Mouse (Mus musculus) testis, adult 2 months (tissue): ENCODE results near the gene Ppef2. TPM values are rescaled to one million over a fixed set of nuclear protein-coding genes. Genes with fewer than 3 reads are reported as not detected.

Source experiments
- H3K27ac ChIP-seq: fragments of 200-500 bp; 2 replicates; pipeline ENCODE4 v1.5.1; 2012; ENCODE audit warnings: low read depth, low read length; ENCODE audit not compliant: control insufficient read depth, insufficient read depth
- H3K27me3 ChIP-seq: fragments of 200-500 bp; 2 replicates; pipeline ENCODE4 v1.6.1; 2012; ENCODE audit warnings: mild to moderate bottlenecking, low read length, moderate library complexity; ENCODE audit not compliant: control insufficient read depth, insufficient read depth
- H3K36me3 ChIP-seq: fragments of 200-500 bp; 2 replicates; pipeline ENCODE4 v1.6.1; 2012; ENCODE audit warnings: mild to moderate bottlenecking, low read length; ENCODE audit not compliant: control insufficient read depth, insufficient read depth
- H3K4me1 ChIP-seq: fragments of 200-500 bp; 2 replicates; pipeline ENCODE4 v1.6.1; 2012; ENCODE audit warnings: low read length; ENCODE audit not compliant: control insufficient read depth, insufficient read depth
- H3K4me3 ChIP-seq: fragments of 200-500 bp; 2 replicates; pipeline ENCODE4 v1.5.1; 2012; ENCODE audit warnings: low read depth, mild to moderate bottlenecking, low read length, moderate library complexity, mixed read lengths; ENCODE audit not compliant: control insufficient read depth
- CTCF ChIP-seq: fragments of 200-500 bp; IDR thresholded peaks from 2 replicates; pipeline ENCODE4 v1.5.1; 2012; ENCODE audit warnings: low read depth, mild to moderate bottlenecking, inconsistent platforms, low read length, moderate library complexity; ENCODE audit not compliant: control insufficient read depth, insufficient read depth, insufficient replicate concordance
- POLR2A ChIP-seq: fragments of 200-500 bp; IDR thresholded peaks from 2 replicates; pipeline ENCODE4 v1.6.1; 2012; ENCODE audit warnings: low read depth, mild to moderate bottlenecking, inconsistent platforms, low read length, moderate library complexity; ENCODE audit not compliant: control insufficient read depth
- polyA plus RNA-seq: library from polyadenylated mRNA; depleted of rRNA; stranded (reverse); fragments of >200 nt; gene quantifications from 2 replicates; pipeline ENCODE4 v1.2.3, GENCODE M21; 2012

Ppef2 gene
- polyA plus RNA-seq, 1 experiment: 0.86 TPM

- Histone ChIP-seq H3K27ac (no peak overlapping the region), H3K4me3 (no peak overlapping the region), H3K36me3 (no peaks in the 10 kb centered on the region), H3K27me3 (no peaks in the 10 kb centered on the region), H3K4me1 (peaks cover 4% of the 10 kb centered on the region; the same call in 1 of the 2 replicates)
- TF ChIP-seq POLR2A: no peak
- TF ChIP-seq CTCF: no peak
Observed at GRCm38 (mm10) chr5:92234939-92235557, 21.0 kb downstream of the Ppef2 start.

DNA sequence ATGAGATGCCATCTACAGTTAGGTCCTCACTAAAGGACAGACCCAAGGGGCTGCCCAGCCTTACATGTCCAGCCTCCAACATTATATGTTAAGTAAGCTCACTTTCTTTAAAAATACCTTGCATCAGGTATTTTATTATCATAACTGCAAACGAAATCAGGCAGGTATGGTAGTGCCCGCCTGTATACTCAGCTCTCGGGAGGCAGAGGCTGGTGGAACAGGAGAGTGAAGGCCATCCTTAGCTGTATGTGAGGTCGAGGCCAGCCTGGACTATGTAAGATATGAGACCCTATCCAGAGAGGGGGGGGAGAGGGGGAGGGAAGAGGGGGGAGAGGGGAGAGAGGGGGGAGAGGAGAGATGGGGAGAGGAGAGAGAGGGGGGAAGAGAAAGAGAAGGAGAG, 22.7 kb downstream of the Ppef2 start:
- TF ChIP-seq POLR2A: no peak
- TF ChIP-seq CTCF: no peak

GRCm38 (mm10) chr5:92231836-92232235, 24.2 kb downstream of the Ppef2 start:
- TF ChIP-seq CTCF: no peak
- no peak for TF ChIP-seq POLR2A
- no peaks in the 10 kb centered on the region for H3K4me1 ChIP-seq
- H3K4me3 ChIP-seq: no peak overlapping the region

More for the DNA sequence above, 22.7 kb downstream of the Ppef2 start:
- Histone ChIP-seq H3K4me3 (no peak overlapping the region), H3K4me1 (no peaks in the 10 kb centered on the region), H3K27me3 (no peaks in the 10 kb centered on the region), H3K36me3 (no peaks in the 10 kb centered on the region), H3K27ac (no peak overlapping the region)

GRCm38 (mm10) chr5:92230306-92230705, 25.8 kb downstream of the Ppef2 start:
- no peak for TF ChIP-seq POLR2A
- TF ChIP-seq CTCF: no peak
- H3K36me3 ChIP-seq: no peaks in the 10 kb centered on the region
- no peak overlapping the region for H3K27ac ChIP-seq
- no peaks in the 10 kb centered on the region for H3K27me3 ChIP-seq
- no peaks in the 10 kb centered on the region for H3K4me1 ChIP-seq
- H3K4me3 ChIP-seq: no peak overlapping the region

More at GRCm38 (mm10) chr5:92231836-92232235, 24.2 kb downstream of the Ppef2 start:
- no peaks in the 10 kb centered on the region for H3K27me3 ChIP-seq
- H3K36me3 ChIP-seq: no peaks in the 10 kb centered on the region
- H3K27ac ChIP-seq: no peak overlapping the region

DNA sequence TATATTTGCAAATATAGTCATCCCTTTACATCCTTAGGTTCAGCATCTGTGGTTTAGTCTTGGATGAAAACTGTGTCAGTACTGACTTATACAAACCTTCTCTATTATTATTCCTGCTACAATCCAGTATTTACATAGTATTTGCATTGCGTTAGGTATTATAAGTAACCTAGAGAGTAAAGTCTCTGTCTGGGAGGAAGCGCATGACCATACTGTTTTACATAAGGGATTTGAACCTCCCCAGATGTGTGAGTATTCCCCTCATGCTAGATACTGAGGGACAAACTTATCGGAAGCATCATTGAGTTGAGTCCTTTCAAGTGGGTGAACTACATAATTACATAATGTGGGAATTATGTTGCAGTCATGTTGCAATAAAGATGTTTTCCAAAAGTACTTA, 26.6 kb downstream of the Ppef2 start:
- Histone ChIP-seq H3K27me3 (no peaks in the 10 kb centered on the region), H3K36me3 (no peaks in the 10 kb centered on the region), H3K4me1 (no peaks in the 10 kb centered on the region), H3K27ac (no peak overlapping the region), H3K4me3 (no peak overlapping the region)
- TF ChIP-seq CTCF (no peak), POLR2A (no peak)

- no peak for TF ChIP-seq CTCF
- no peak for TF ChIP-seq POLR2A
- no peak overlapping the region for H3K27ac ChIP-seq
Observed at GRCm38 (mm10) chr5:92228776-92229175, 27.3 kb downstream of the Ppef2 start.

DNA sequence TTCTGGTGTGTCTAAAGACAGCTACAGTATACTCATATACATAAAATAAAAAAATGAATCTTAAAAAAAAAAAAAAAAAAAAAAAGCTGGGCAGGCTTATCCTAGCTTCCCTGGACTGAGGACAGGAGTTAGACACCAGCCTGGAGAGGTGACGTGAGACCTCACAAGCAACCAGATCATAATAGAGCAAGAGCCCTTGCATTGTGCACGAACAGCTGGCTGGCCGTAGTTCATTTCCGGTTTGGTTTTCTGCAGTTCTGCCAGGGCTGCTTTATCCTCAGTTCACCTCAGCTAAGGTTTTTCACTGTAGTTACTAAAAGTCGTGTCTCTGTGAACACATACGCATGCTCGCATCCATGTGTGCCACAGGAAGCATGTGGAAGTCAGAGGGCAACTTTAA, 28.3 kb downstream of the Ppef2 start:
- H3K27ac ChIP-seq: no peak overlapping the region
- H3K36me3 ChIP-seq: no peaks in the 10 kb centered on the region
- H3K4me1 ChIP-seq: no peaks in the 10 kb centered on the region
- TF ChIP-seq POLR2A: no peak
- no peak for TF ChIP-seq CTCF
- no peak overlapping the region for H3K4me3 ChIP-seq
- no peaks in the 10 kb centered on the region for H3K27me3 ChIP-seq

More at GRCm38 (mm10) chr5:92228776-92229175, 27.3 kb downstream of the Ppef2 start:
- H3K4me3 ChIP-seq: no peak overlapping the region
- no peaks in the 10 kb centered on the region for H3K4me1 ChIP-seq
- H3K36me3 ChIP-seq: no peaks in the 10 kb centered on the region
- H3K27me3 ChIP-seq: no peaks in the 10 kb centered on the region
